ENCODE assay signal across 23 mouse cellular contexts in genomic region chr5:38845529-38845928, GRCm38 (mm10). TPM values are rescaled to one million over a fixed set of nuclear protein-coding genes. Genes with fewer than 3 reads are reported as not detected.
DNase-seq lines count a peak whose midpoint lies in the region; ATAC-seq and TF ChIP-seq lines count a peak whose summit lies in the region.
"Had no signal": no experiment of that assay in that cellular context is flagged by ENCODE, and none has a peak within 500 bp of the region (broad histone marks: within the 10 kb centered on the region; RNA-seq: fewer than 3 reads in every experiment).

No protein-coding gene starts in this region.

- TF ChIP-seq CTCF in left cerebral cortex, adult 2 months (IDR thresholded peaks at IDR 0.05): no peak

- no peak overlapping the region for H3K27ac ChIP-seq in forebrain, embryonic 10.5 days
- H3K27ac ChIP-seq in forebrain, embryonic 16.5 days (ENCODE audit: low read length): no peak overlapping the region
- H3K27ac ChIP-seq in intestine, embryonic 15.5 days: no peak overlapping the region
- H3K27ac ChIP-seq in stomach, embryonic 14.5 days (ENCODE audit: low read length): no peak overlapping the region
- no peak overlapping the region for H3K27ac ChIP-seq in left cerebral cortex, adult 2 months
- H3K27ac ChIP-seq: embryonic facial prominence, embryonic 13.5 days; forebrain, embryonic 13.5 days; gastrocnemius, adult 2 months; hindbrain, embryonic 10.5 days had no signal

- H3K36me3 ChIP-seq in forebrain, embryonic 10.5 days (replicated peaks): no peaks in the 10 kb centered on the region
- no peaks in the 10 kb centered on the region for H3K36me3 ChIP-seq in forebrain, embryonic 16.5 days (ENCODE audit: control insufficient read depth, insufficient read depth)
- no peaks in the 10 kb centered on the region for H3K36me3 ChIP-seq in intestine, embryonic 15.5 days
- H3K36me3 ChIP-seq in stomach, embryonic 14.5 days (ENCODE audit: control insufficient read depth, insufficient read depth, low read length): no peaks in the 10 kb centered on the region
- H3K36me3 ChIP-seq: embryonic facial prominence, embryonic 13.5 days; heart, embryonic 12.5 days; hindbrain, embryonic 10.5 days had no signal

- WGBS in forebrain, embryonic 10.5 days: 64% methylated on average over 3 of the region's 3 CpGs
- WGBS in forebrain, embryonic 16.5 days: 60% methylated on average over 3 of the region's 3 CpGs
- WGBS in intestine, embryonic 15.5 days: 40% methylated on average over 3 of the region's 3 CpGs
- WGBS in stomach, embryonic 14.5 days: 39% methylated on average over 3 of the region's 3 CpGs

- H3K4me2 ChIP-seq in forebrain, embryonic 16.5 days (ENCODE audit: low read length): no peak overlapping the region
- no peak overlapping the region for H3K4me2 ChIP-seq in intestine, embryonic 15.5 days (replicated peaks)
- no peak overlapping the region for H3K4me2 ChIP-seq in stomach, embryonic 14.5 days (replicated peaks; ENCODE audit: low read depth, low read length)
- H3K4me2 ChIP-seq: embryonic facial prominence, embryonic 13.5 days; forebrain, embryonic 13.5 days; heart, embryonic 12.5 days had no signal

- no peak overlapping the region for H3K4me3 ChIP-seq in forebrain, embryonic 10.5 days
- H3K4me3 ChIP-seq in forebrain, embryonic 16.5 days (replicated peaks; ENCODE audit: low read length): no peak overlapping the region
- no peak overlapping the region for H3K4me3 ChIP-seq in intestine, embryonic 15.5 days (replicated peaks)
- H3K4me3 ChIP-seq in stomach, embryonic 14.5 days (ENCODE audit: low read depth, low read length): no peak overlapping the region
- H3K4me3 ChIP-seq in left cerebral cortex, adult 2 months: no peak overlapping the region
- H3K4me3 ChIP-seq: embryonic facial prominence, embryonic 13.5 days; forebrain, embryonic 13.5 days; gastrocnemius, adult 2 months; heart, embryonic 12.5 days; hindbrain, embryonic 10.5 days had no signal

- intact Hi-C loops in left cerebral cortex, adult 2 months (cut with DNase I): no loop called here

- DNase-seq in forebrain, embryonic 10.5 days (ENCODE audit: extremely low spot score, low spot score): peak; percentile 11
- peak; percentile 73 for DNase-seq in yolk sac, embryonic 10.5 days (ENCODE audit: low spot score)
- no peak for DNase-seq in left cerebral cortex, adult 2 months (ENCODE audit: extremely low spot score in 1 of 2, low spot score in 2 of 2)
- DNase-seq in right cerebral cortex, postnatal 14 days: no peak
- DNase-seq: adrenal gland, postnatal 14 days; cerebellum, adult 18-20 months; cerebellum, adult 9-11 months; cerebellum, postnatal 36 days; gastrocnemius, adult 2 months; gastrocnemius, postnatal 25 days had no signal

- no peaks in the 10 kb centered on the region for H3K9me3 ChIP-seq in forebrain, embryonic 10.5 days
- H3K9me3 ChIP-seq in forebrain, embryonic 16.5 days (ENCODE audit: control insufficient read depth, low read length): no peaks in the 10 kb centered on the region
- H3K9me3 ChIP-seq in intestine, embryonic 15.5 days: no peaks in the 10 kb centered on the region
- H3K9me3 ChIP-seq in stomach, embryonic 14.5 days (ENCODE audit: control insufficient read depth, low read depth, low read length): no peaks in the 10 kb centered on the region
- H3K9me3 ChIP-seq: embryonic facial prominence, embryonic 13.5 days; forebrain, embryonic 13.5 days; heart, embryonic 12.5 days; hindbrain, embryonic 10.5 days had no signal

- no peak overlapping the region for H3K9ac ChIP-seq in forebrain, embryonic 16.5 days (replicated peaks; ENCODE audit: low read depth, low read length)
- no peak overlapping the region for H3K9ac ChIP-seq in intestine, embryonic 15.5 days
- no peak overlapping the region for H3K9ac ChIP-seq in stomach, embryonic 14.5 days (replicated peaks; ENCODE audit: low read depth, low read length)
- H3K9ac ChIP-seq: embryonic facial prominence, embryonic 13.5 days; forebrain, embryonic 13.5 days; heart, embryonic 12.5 days had no signal

- H3K27me3 ChIP-seq in forebrain, embryonic 10.5 days (ENCODE audit: poor library complexity, severe bottlenecking): no peaks in the 10 kb centered on the region
- H3K27me3 ChIP-seq in forebrain, embryonic 16.5 days (replicated peaks; ENCODE audit: control insufficient read depth, insufficient read depth, low read length): no peaks in the 10 kb centered on the region
- no peaks in the 10 kb centered on the region for H3K27me3 ChIP-seq in intestine, embryonic 15.5 days (replicated peaks)
- no peaks in the 10 kb centered on the region for H3K27me3 ChIP-seq in stomach, embryonic 14.5 days (ENCODE audit: control insufficient read depth, insufficient read depth, low read length)
- H3K27me3 ChIP-seq: CH12.LX; embryonic facial prominence, embryonic 13.5 days; forebrain, embryonic 13.5 days; heart, embryonic 12.5 days; Patski had no signal

- ATAC-seq in forebrain, embryonic 16.5 days: no peak
- peak; percentile 89 for ATAC-seq in intestine, embryonic 15.5 days
- peak; percentile 79 for ATAC-seq in stomach, embryonic 14.5 days (ENCODE audit: insufficient number of reproducible peaks, insufficient read depth, low FRiP score, low read depth)
- ATAC-seq: activated CD4-positive, CD25-positive, alpha-beta regulatory T cell, adult 4 months; forebrain, embryonic 13.5 days; hindbrain, embryonic 16.5 days; Patski had no signal

- peaks cover 12% of the 10 kb centered on the region for H3K4me1 ChIP-seq in forebrain, embryonic 10.5 days
- H3K4me1 ChIP-seq in forebrain, embryonic 16.5 days (replicated peaks; ENCODE audit: control insufficient read depth, insufficient read depth, low read length): peaks cover 2% of the 10 kb centered on the region; the same call in 1 of the 2 replicates
- no peaks in the 10 kb centered on the region for H3K4me1 ChIP-seq in intestine, embryonic 15.5 days (replicated peaks)
- no peaks in the 10 kb centered on the region for H3K4me1 ChIP-seq in stomach, embryonic 14.5 days (ENCODE audit: control insufficient read depth, insufficient read depth, low read length)
- H3K4me1 ChIP-seq: forebrain, embryonic 13.5 days had no signal

RNA-seq across cellular contexts. Expression of gene Clnk, which starts 31.1 kb away (rescaled TPM):
- 0.09 TPM in 1 of 2 replicates, not detected in the other for polyA plus RNA-seq in forebrain, embryonic 10.5 days (2016; fragmentation: Nextera tagmentation; extraction: Ambion mirVana)
- 0.16 TPM in 1 of 2 replicates, not detected in the other for polyA plus RNA-seq in forebrain, embryonic 16.5 days (2015; fragmentation: Nextera tagmentation; extraction: Ambion mirVana)
- 0.54 and 0.57 TPM in 2 replicates for polyA plus RNA-seq in intestine, embryonic 15.5 days (2015; fragmentation: Nextera tagmentation; extraction: Ambion mirVana)
- polyA plus RNA-seq in stomach, embryonic 14.5 days (2014; fragmentation: Nextera tagmentation; extraction: Ambion mirVana): 0.29 TPM in 1 of 2 replicates, not detected in the other
- under 1 TPM; 0.20 to 0.26 TPM for total RNA-seq in left cerebral cortex, adult 2 months (2021)
- total RNA-seq: adrenal gland, postnatal 14 days; CH12.LX; gastrocnemius, adult 2 months; gastrocnemius, postnatal 25 days; heart, adult 8-10 months; heart, postnatal 25 days had no signal
- polyA plus RNA-seq: activated CD4-positive, CD25-positive, alpha-beta regulatory T cell, adult 4 months; embryonic facial prominence, embryonic 13.5 days; heart, embryonic 12.5 days; Patski had no signal

Comparison
In these comparisons a context has a peak if more than half of its experiments do, and no peak if none do; other contexts are left out.
1. DNase-seq: peak in forebrain, embryonic 10.5 days (single experiment) and yolk sac, embryonic 10.5 days (single experiment); none in left cerebral cortex, adult 2 months (0 of 2) and right cerebral cortex, postnatal 14 days (single experiment).